In genomic region chr3:50014396-50014795, GRCm38 (mm10) we compare ENCODE assay signal across 8 mouse cellular contexts.
DNase-seq lines count a peak whose midpoint lies in the region; ATAC-seq and TF ChIP-seq lines count a peak whose summit lies in the region.
"Had no signal": no experiment of that assay in that cellular context is flagged by ENCODE, and none has a peak within 500 bp of the region (broad histone marks: within the 10 kb centered on the region; RNA-seq: fewer than 3 reads in every experiment).

No protein-coding gene starts in this region.

- ATAC-seq in neural tube, embryonic 13.5 days (ENCODE audit: low read depth), result peak; percentile 74
- ATAC-seq in hindbrain, embryonic 13.5 days (ENCODE audit: low FRiP score), result peak; percentile 87

- no peak overlapping the region for H3K4me2 ChIP-seq in neural tube, embryonic 13.5 days
- H3K4me2 ChIP-seq in hindbrain, embryonic 13.5 days, result no peak overlapping the region
- H3K4me2 ChIP-seq: liver, embryonic 15.5 days had no signal

- peaks cover 5% of the 10 kb centered on the region; the same call in 1 of the 2 replicates for H3K4me1 ChIP-seq in neural tube, embryonic 13.5 days (replicated peaks)
- H3K4me1 ChIP-seq in hindbrain, embryonic 13.5 days (replicated peaks), result no peaks in the 10 kb centered on the region
- H3K4me1 ChIP-seq in heart, adult 2 months (ENCODE audit: control insufficient read depth, insufficient read depth, low read length), result no peaks in the 10 kb centered on the region
- H3K4me1 ChIP-seq: liver, embryonic 15.5 days had no signal

- TF ChIP-seq EP300 in heart, adult 2 months (IDR thresholded peaks at IDR 0.05; ENCODE audit: insufficient read depth, low read depth, low read length), result no peak

- TF ChIP-seq CTCF in heart, adult 2 months (IDR thresholded peaks at IDR 0.05), result no peak

- no peak for TF ChIP-seq POLR2A in heart, adult 2 months (IDR thresholded peaks at IDR 0.05; ENCODE audit: insufficient read depth, low read depth, low read length)

- H3K4me3 ChIP-seq in neural tube, embryonic 13.5 days, result no peak overlapping the region
- H3K4me3 ChIP-seq in hindbrain, embryonic 13.5 days, result no peak overlapping the region
- no peak overlapping the region for H3K4me3 ChIP-seq in heart, adult 2 months
- H3K4me3 ChIP-seq: liver, embryonic 15.5 days had no signal

- no peak overlapping the region for H3K27ac ChIP-seq in neural tube, embryonic 13.5 days (replicated peaks)
- H3K27ac ChIP-seq in hindbrain, embryonic 13.5 days, result no peak overlapping the region
- H3K27ac ChIP-seq in heart, adult 2 months, result no peak overlapping the region
- H3K27ac ChIP-seq: liver, embryonic 15.5 days had no signal

- no peaks in the 10 kb centered on the region for H3K79me2 ChIP-seq in heart, adult 2 months (replicated peaks; ENCODE audit: control insufficient read depth, insufficient read depth, low read length)

- DNase-seq in neural tube, embryonic 10.5 days (ENCODE audit: extremely low spot score, low spot score), result no peak
- peak; percentile 93 for DNase-seq in left cerebral cortex, postnatal 4 days
- DNase-seq in kidney, adult 18-20 months, result no peak
- DNase-seq in ovary, postnatal 10 days (ENCODE audit: low spot score), result no peak
- no peak for DNase-seq in heart, adult 2 months

- no peaks in the 10 kb centered on the region for H3K9me3 ChIP-seq in neural tube, embryonic 13.5 days
- no peaks in the 10 kb centered on the region for H3K9me3 ChIP-seq in hindbrain, embryonic 13.5 days
- H3K9me3 ChIP-seq: liver, embryonic 15.5 days had no signal

- no peaks in the 10 kb centered on the region for H3K36me3 ChIP-seq in neural tube, embryonic 13.5 days
- no peaks in the 10 kb centered on the region for H3K36me3 ChIP-seq in hindbrain, embryonic 13.5 days
- no peaks in the 10 kb centered on the region for H3K36me3 ChIP-seq in heart, adult 2 months (ENCODE audit: control insufficient read depth, insufficient read depth, low read length)
- H3K36me3 ChIP-seq: liver, embryonic 15.5 days had no signal

- H3K27me3 ChIP-seq in neural tube, embryonic 13.5 days, result no peaks in the 10 kb centered on the region
- no peaks in the 10 kb centered on the region for H3K27me3 ChIP-seq in hindbrain, embryonic 13.5 days
- no peaks in the 10 kb centered on the region for H3K27me3 ChIP-seq in heart, adult 2 months (ENCODE audit: control insufficient read depth, insufficient read depth, low read length)
- H3K27me3 ChIP-seq: liver, embryonic 15.5 days had no signal

- no peak overlapping the region for H3K9ac ChIP-seq in neural tube, embryonic 13.5 days
- H3K9ac ChIP-seq in hindbrain, embryonic 13.5 days, result no peak overlapping the region
- no peak overlapping the region for H3K9ac ChIP-seq in heart, adult 2 months (ENCODE audit: low read depth, low read length)
- H3K9ac ChIP-seq: liver, embryonic 15.5 days had no signal

- WGBS in neural tube, embryonic 13.5 days, result 41% methylated on average over 4 of the region's 4 CpGs
- WGBS in hindbrain, embryonic 13.5 days, result 33% methylated on average over 4 of the region's 4 CpGs
- WGBS in heart, adult 2 months, result 57% methylated on average over 4 of the region's 4 CpGs

- intact Hi-C loops in left cerebral cortex, postnatal 4 days (cut with DNase I), result no loop called here
- intact Hi-C loops in heart, adult 2 months (cut with DNase I), result no loop called here
